Mouse (Mus musculus): ENCODE measurements around the gene Nalcn.

Gene Nalcn

DNA sequence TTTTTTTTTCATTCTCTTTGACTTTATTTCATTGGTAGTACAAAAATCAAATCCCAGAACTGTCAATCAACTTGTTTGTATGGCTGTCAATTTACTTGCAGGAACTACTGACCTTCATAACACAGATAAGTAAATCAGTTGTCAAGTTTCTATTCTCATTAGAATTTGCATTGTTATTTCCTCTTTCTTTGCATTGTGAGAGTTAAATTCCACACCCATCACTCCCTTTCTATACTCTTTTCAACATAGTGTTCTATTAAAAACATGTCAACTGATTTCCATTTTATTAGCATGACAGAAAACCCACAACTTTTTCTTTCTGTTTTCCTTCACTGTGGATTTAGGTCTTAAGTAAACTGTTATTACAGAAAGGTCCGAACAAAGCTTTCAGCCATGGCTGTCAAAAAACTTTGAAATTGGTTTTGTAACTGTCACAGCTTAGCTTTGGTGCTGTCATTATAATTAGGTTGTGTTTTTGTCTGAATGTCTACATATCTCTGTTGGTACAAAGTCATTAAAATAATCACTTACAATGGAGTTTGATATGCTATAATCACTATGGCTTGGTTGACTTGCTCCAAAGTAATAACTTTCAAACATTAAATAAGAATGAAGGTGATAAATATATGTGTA, 138.3 kb downstream of the Nalcn start:
- DNase-seq, result no peak

- DNase-seq, result no peak
Measured at GRCm38 (mm10) chr14:123462026-123462425, 164.9 kb downstream of the Nalcn start.

DNA sequence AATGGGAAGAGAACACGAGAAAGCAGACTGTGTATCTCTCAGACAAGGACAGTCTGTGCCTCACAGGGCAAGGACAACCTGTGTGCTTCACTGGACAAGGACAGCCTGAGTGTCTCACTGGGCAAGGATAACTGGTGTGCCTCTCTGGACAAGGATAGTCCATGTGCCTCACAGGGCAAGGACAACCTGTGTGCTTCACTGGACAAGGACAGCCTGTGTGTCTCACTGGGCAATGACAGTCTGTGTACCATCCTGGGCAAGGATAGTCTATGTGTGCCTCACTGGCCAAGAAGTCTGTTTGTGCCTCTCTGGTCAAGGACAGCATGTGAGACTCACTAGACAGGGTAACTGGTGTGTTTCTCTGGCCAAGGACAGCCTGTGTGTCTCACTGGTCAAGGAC, 180.9 kb downstream of the Nalcn start:
- DNase-seq, result no peak

DNA sequence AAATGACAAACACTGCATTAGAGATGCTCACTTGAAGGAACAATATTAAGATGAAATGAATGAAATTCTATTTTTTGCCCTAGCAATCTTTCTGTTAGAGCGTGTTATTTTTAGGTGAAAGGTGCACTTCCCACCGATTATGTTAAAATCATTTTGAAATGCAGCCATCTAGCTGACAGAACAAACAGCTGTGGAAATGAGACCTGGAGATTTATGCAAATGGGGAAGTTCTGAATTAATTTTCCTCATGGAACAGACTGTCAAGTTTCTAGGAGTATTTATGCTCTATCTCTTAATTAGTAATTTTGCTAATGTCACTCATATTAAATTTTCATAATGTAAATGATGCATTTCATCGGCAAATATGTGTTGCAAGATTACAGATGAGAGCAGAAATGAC, 191.4 kb downstream of the Nalcn start:
- DNase-seq, result no peak

DNA sequence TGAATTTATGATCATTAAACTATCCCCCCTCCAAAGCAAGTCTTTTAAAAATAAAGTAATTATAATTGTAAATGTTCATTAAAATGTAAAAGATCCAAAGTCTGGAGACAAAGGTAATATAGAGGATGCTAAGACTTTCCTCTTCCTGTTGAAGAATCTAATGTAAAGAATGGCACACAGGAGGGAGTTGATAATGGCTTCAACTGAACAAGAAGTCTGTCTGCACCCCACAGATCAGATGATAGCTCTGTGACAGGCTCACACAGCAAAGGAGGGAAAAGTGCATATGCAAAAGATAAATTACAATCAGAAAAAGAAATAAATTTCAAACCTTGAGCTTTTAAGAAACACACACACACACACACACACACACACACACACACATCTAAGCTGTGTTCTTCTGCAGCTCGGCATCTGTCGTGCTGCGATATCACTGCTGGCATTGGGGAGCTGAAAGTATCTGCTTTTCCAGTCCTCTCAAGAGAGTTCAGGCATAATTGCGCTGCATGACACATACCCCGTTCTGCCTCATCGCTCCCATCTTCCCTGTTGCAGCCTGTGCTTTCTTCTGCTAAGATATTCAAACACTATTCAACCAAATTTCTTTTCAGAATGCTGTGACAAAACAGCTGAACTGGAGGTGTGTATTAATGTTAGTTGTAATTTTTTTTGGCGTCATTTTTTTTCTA, 250.6 kb downstream of the Nalcn start:
- DNase-seq, result no peak

- peak; percentile 3 for DNase-seq
Measured at GRCm38 (mm10) chr14:123371522-123371921, 255.4 kb downstream of the Nalcn start.

- no peak for DNase-seq
Measured at GRCm38 (mm10) chr14:123359691-123360090, 267.3 kb downstream of the Nalcn start.

DNA sequence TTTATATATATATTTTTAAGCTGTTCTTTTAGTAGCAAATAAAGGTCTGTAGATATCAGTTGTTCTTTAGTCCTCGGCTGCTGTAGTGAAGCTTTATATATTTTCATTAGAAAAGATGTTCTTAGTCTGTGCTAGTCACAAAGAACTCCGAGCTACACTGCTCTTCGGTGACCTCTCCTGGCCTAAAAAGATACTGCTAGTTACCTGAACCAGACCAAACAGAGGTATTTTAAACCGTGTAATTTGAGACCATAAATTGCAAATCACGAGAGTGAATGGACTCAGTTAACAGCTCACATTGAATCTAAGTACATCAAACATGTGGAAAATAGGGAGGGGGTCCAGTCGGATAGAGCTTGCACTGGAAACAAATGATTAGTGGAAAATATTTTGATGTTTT, 274.0 kb downstream of the Nalcn start:
- DNase-seq, result no peak

GRCm38 (mm10) chr14:123331841-123332240, 295.1 kb downstream of the Nalcn start:
- no peak for DNase-seq

DNA sequence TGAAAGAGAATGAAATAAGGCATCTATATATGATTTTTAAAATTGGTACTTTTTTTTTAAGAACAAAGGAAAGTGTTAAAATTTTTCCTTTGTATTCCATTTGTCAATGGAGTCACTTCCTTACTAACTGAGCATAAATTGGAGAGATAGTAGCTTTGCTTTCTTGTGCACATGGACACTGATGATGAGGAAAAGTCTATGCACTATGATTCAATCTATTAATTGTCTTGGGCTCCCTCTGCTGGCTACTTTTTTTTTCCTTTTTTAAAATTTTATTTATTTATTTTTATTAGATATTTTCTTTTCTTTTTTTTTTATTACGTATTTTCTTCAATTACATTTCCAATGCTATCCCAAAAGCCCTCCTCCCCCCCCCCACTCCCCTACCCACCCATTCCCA, 312.6 kb downstream of the Nalcn start:
- DNase-seq, result no peak

DNA sequence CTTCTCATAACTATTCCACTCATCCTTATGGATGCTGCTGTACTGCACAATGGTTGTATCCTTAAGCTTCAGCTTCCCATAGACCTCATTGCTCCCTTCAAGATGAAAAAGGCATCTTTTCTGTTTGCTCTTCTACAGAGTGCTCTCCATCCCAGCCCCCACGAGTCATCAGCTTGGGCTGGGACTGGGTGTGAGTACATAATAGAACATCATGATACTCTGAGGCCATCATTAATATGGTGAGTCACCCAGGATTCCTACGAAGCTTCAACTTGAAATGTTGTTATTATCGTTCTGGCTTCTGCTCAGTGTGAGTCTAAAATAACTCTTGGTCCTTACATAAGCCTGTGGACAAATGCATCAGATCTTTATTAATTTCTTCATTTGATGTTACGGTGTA, 314.6 kb downstream of the Nalcn start:
- no peak for DNase-seq

DNA sequence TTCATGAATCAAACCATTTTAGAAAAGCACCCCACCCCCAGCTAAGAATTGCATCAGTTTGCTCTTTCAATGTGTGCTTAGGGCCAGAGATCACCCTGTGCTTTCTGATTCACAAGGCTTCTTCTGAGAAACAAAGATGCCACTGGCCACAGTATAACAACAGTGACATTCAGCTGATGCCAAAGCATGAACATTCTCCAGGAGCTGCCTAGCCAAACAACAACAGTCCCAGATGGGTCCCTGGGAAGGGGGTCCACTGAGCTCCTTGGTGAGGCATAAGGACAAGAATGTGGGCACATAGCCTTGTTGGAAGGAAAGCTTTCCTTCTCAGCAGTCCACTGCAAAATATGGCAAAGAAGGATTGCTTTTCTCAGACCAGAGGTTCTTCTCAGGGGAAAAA, 330.9 kb downstream of the Nalcn start:
- DNase-seq, result no peak

DNA sequence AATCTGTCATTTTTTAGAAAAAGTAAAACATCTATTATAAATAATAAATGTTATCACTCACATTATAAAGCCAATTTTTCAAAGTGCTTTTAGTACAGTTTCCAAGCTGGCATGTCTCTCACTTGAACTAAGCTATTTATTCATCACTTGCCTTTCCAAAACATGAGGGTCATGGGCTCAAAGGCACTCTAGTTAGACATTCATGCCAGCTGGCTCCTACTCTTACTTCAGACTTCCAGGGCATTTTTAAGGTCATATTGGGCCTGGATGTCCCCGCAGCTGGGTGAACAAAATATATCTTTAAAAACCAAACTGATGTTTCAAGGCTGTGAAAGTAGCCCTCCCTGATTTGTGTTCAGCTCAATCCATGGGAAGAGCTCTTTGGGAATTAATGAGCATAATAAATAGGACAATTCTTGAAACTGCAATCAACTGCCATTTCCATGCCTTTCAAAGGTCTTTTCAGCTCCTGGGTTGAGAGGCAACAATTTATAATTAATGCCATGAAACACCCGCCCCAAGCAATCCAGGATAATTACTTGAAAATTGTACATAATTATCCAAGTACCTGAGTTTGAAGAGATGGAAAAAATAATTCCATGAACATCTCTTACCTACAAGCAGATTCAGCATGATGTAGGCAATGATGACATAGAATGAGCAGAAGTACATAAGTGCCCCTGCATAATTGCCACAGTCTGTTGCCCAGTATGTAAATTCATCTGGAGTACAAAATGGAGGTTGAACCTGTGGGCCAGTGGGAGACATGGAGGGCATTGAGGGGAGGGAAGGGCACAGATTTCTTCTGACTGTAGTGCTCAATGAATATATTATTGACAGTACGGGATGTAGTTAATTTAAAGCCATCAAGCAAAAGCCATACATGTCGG, 335.6 kb downstream of the Nalcn start:
- no peak for DNase-seq

DNA sequence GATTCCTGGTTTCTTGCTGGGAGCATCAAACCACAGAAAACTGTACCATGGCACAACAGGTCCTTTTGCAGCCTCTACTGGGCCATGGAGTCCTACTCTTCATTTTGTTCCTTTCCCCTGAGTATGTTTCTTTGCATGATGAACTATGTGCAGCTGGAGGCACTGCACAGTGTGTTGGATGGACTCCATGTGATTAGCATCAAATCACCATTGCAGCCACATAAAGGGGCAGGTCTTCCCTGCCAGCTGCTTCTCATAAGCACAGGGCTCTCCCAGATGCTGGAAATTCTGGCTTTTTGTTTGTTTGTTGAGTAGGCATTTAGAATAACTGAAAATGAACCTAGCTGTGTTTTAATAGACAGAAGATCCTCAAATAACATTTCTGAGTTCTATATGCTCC, 344.8 kb downstream of the Nalcn start:
- DNase-seq, result no peak

DNA sequence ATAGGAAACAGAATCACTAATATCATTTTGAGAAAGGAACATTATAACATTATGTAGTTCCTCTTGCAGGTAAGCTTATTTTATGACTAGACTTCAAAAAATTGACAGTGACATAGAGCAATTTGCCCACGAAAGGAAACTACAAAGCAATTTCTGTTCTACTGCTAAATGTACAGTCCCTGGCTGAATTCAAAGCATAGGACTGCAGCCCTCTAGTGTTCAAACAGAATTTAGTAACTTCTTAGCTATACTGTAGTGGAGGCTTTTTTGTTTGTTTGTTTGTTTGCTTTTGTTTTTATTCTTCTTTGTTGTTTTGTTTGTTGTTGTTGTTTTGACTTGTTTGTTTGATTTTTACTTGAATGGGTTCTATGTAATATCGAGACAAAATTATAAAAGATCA, 354.8 kb downstream of the Nalcn start:
- DNase-seq, result no peak

DNA sequence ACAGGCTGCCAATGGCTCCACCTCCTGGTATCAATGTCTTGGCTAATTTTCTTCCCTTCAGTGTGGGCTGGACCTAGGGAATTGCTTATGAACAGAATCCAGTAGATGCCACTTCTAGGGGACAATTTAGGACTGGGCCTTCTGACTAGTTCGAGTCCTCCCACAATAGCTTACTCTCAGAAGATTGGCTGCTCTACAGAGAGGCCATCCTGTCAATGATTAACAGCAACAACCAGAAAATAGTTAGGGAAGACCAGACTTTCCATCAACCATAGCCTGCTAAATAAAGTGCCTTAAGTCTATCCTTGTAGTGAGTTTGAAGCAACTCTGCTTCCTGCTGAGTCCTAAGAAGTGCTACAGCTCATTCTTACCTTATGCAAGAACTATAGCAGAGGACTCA, 386.2 kb downstream of the Nalcn start:
- DNase-seq, result no peak

GRCm38 (mm10) chr14:123239945-123240344, 387.0 kb downstream of the Nalcn start:
- no peak for DNase-seq

DNA sequence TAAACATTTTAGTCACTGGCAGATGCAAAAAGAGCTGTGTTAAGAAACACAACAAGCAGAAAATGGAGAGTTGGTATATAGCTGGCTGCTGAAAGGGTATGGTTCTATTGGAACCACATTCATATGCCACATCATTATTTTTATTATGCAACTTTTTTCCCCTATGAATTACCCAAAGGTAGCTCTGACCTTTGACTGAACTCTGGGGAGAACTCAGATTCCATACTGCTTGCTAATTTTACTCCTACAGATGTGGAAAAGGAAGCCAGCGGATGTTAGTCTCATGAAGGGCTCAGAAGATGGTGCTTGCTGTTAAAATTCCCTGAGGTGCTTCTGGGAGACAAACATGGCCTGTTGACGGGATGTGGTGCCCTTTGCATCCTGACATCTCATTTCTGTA, 389.9 kb downstream of the Nalcn start:
- no peak for DNase-seq

GRCm38 (mm10) chr14:123232630-123233206, 394.2 kb downstream of the Nalcn start:
- DNase-seq, result no peak

Measured in liver (tissue).